ENCODE assay signal across 9 mouse cellular contexts in the genomic region with DNA sequence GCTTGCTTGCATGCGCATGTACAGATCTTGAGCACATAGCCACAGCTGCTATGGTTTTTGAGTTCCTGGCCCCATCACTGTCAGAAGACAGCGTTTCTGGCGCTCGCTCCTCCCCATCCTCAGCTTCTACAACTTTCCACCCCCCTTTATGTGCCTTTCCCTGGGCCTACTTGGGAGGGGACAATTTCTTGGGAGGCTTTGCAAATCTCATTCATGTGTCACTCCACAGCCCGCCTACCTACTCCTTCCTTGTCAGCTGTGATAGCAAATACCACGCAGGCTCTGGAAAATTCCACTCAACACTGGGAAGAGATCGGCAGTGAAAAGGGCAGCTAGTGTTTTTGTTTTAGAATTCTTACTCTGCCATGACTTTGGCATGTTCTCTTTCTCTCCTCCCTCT. TPM values are rescaled to one million over a fixed set of nuclear protein-coding genes. Genes with fewer than 3 reads are reported as not detected.
DNase-seq lines count a peak whose midpoint lies in the region; ATAC-seq and TF ChIP-seq lines count a peak whose summit lies in the region.
"Had no signal": no experiment of that assay in that cellular context is flagged by ENCODE, and none has a peak within 500 bp of the region (broad histone marks: within the 10 kb centered on the region; RNA-seq: fewer than 3 reads in every experiment).

No protein-coding gene starts in this region.

- H3K9me3 ChIP-seq in forebrain, embryonic 12.5 days = no peaks in the 10 kb centered on the region
- no peaks in the 10 kb centered on the region for H3K9me3 ChIP-seq in hindbrain, postnatal 0 days (ENCODE audit: low read length)
- no peaks in the 10 kb centered on the region for H3K9me3 ChIP-seq in midbrain, postnatal 0 days (ENCODE audit: low read length)

- no peak for TF ChIP-seq CTCF in hindbrain, postnatal 0 days (IDR thresholded peaks at IDR 0.05; ENCODE audit: low read depth)
- TF ChIP-seq CTCF in midbrain, postnatal 0 days (IDR thresholded peaks at IDR 0.05) = no peak

- peak overlapping the region; percentile 22 for H3K27ac ChIP-seq in forebrain, embryonic 12.5 days
- H3K27ac ChIP-seq in hindbrain, postnatal 0 days = peak overlapping the region; percentile 74; the same call in 1 of the 2 replicates
- peak overlapping the region; percentile 65 for H3K27ac ChIP-seq in midbrain, postnatal 0 days (ENCODE audit: low read depth, low read length)

- H3K36me3 ChIP-seq in forebrain, embryonic 12.5 days (replicated peaks) = no peaks in the 10 kb centered on the region
- H3K36me3 ChIP-seq in hindbrain, postnatal 0 days (ENCODE audit: insufficient read depth, low read length) = no peaks in the 10 kb centered on the region
- H3K36me3 ChIP-seq in midbrain, postnatal 0 days (ENCODE audit: insufficient read depth, low read length) = no peaks in the 10 kb centered on the region

- no peak overlapping the region for H3K4me2 ChIP-seq in forebrain, embryonic 12.5 days
- H3K4me2 ChIP-seq in hindbrain, postnatal 0 days (ENCODE audit: low read depth, low read length) = no peak overlapping the region
- no peak overlapping the region for H3K4me2 ChIP-seq in midbrain, postnatal 0 days (ENCODE audit: low read depth, low read length, poor library complexity, severe bottlenecking)

- peaks cover 44% of the 10 kb centered on the region for H3K4me1 ChIP-seq in forebrain, embryonic 12.5 days
- H3K4me1 ChIP-seq in hindbrain, postnatal 0 days (ENCODE audit: insufficient read depth, low read length) = peaks cover 19% of the 10 kb centered on the region
- peaks cover 30% of the 10 kb centered on the region for H3K4me1 ChIP-seq in midbrain, postnatal 0 days (ENCODE audit: insufficient read depth, low read length)

- H3K9ac ChIP-seq in forebrain, embryonic 12.5 days = no peak overlapping the region
- H3K9ac ChIP-seq in hindbrain, postnatal 0 days (replicated peaks; ENCODE audit: low read length) = 0 out of 2 replicates have a peak overlapping the region, but pooled peaks have one; percentile 28
- H3K9ac ChIP-seq in midbrain, postnatal 0 days (replicated peaks; ENCODE audit: low read length, poor library complexity, severe bottlenecking) = no peak overlapping the region

- WGBS in forebrain, embryonic 12.5 days = 44% methylated on average over 7 of the region's 7 CpGs
- WGBS in hindbrain, postnatal 0 days = 27% methylated on average over 7 of the region's 7 CpGs
- 16% methylated on average over 7 of the region's 7 CpGs for WGBS in midbrain, postnatal 0 days

- DNase-seq in layer of hippocampus, adult 18-20 months (ENCODE audit: low spot score in 2 of 2) = peak; percentile 79 to 86
- DNase-seq in layer of hippocampus, adult 9-10 months (ENCODE audit: low spot score) = no peak
- peak; percentile 46 for DNase-seq in hindbrain, postnatal 0 days (ENCODE audit: low spot score)
- peak; percentile 36 for DNase-seq in midbrain, postnatal 0 days (ENCODE audit: low spot score)
- DNase-seq in ovary, postnatal 14 days (ENCODE audit: low spot score) = no peak
- DNase-seq in embryo, embryonic 10 days (ENCODE audit: low spot score) = no peak

- no peak for ATAC-seq in forebrain, embryonic 12.5 days (ENCODE audit: low FRiP score)
- ATAC-seq in hindbrain, postnatal 0 days = no peak
- ATAC-seq in midbrain, postnatal 0 days (ENCODE audit: low FRiP score) = no peak
- no peak for ATAC-seq in megakaryocyte-erythroid progenitor cell, adult 5-6 weeks (replicated peaks; ENCODE audit: low FRiP score, low TSS enrichment, poor library complexity, severe bottlenecking)

- no peak overlapping the region for H3K4me3 ChIP-seq in forebrain, embryonic 12.5 days (replicated peaks)
- H3K4me3 ChIP-seq in hindbrain, postnatal 0 days (ENCODE audit: low read length) = no peak overlapping the region
- no peak overlapping the region for H3K4me3 ChIP-seq in midbrain, postnatal 0 days (ENCODE audit: low read depth, low read length)

- H3K27me3 ChIP-seq in forebrain, embryonic 12.5 days = peaks cover 4% of the 10 kb centered on the region
- H3K27me3 ChIP-seq in hindbrain, postnatal 0 days (ENCODE audit: insufficient read depth, low read length) = no peaks in the 10 kb centered on the region
- H3K27me3 ChIP-seq in midbrain, postnatal 0 days (ENCODE audit: insufficient read depth, low read length) = no peaks in the 10 kb centered on the region

RNA-seq across cellular contexts. Expression of a gene that starts 4.2 kb away (rescaled TPM):
- total RNA-seq in layer of hippocampus, adult 18-20 months (2021) = 100 to 1,000 TPM; 370 to 415 TPM
- 52.6 and 53.3 TPM in 2 replicates for polyA plus RNA-seq in forebrain, embryonic 12.5 days (2016; fragmentation: Nextera tagmentation; extraction: Ambion mirVana)
- 106 and 118 TPM in 2 replicates for total RNA-seq in hindbrain, postnatal 0 days (2014; rRNA removed)
- 138 and 139 TPM in 2 replicates for polyA plus RNA-seq in hindbrain, postnatal 0 days (2015; fragmentation: Nextera tagmentation; extraction: Ambion mirVana)
- total RNA-seq in midbrain, postnatal 0 days (2014; rRNA removed) = 155 and 174 TPM in 2 replicates
- 180 and 187 TPM in 2 replicates for polyA plus RNA-seq in midbrain, postnatal 0 days (2015; fragmentation: Nextera tagmentation; extraction: Ambion mirVana)
- total RNA-seq in megakaryocyte-erythroid progenitor cell, adult 5-6 weeks (2014; fragmentation: Nextera tagmentation) = not detected in 2 replicates
- not detected in 2 replicates for total RNA-seq in megakaryocyte-erythroid progenitor cell, adult 5-6 weeks (2017)

RNA-seq across cellular contexts. Expression of a gene that starts 16.4 kb away (rescaled TPM):
- total RNA-seq in layer of hippocampus, adult 18-20 months (2021) = 1,000 to 10,000 TPM; 2,132 to 2,161 TPM
- polyA plus RNA-seq in forebrain, embryonic 12.5 days (2016; fragmentation: Nextera tagmentation; extraction: Ambion mirVana) = 227 and 234 TPM in 2 replicates
- total RNA-seq in hindbrain, postnatal 0 days (2014; rRNA removed) = 1,865 and 2,018 TPM in 2 replicates
- polyA plus RNA-seq in hindbrain, postnatal 0 days (2015; fragmentation: Nextera tagmentation; extraction: Ambion mirVana) = 435 and 441 TPM in 2 replicates
- 1,835 and 1,985 TPM in 2 replicates for total RNA-seq in midbrain, postnatal 0 days (2014; rRNA removed)
- 467 and 471 TPM in 2 replicates for polyA plus RNA-seq in midbrain, postnatal 0 days (2015; fragmentation: Nextera tagmentation; extraction: Ambion mirVana)
- total RNA-seq in megakaryocyte-erythroid progenitor cell, adult 5-6 weeks (2014; fragmentation: Nextera tagmentation) = 291 and 377 TPM in 2 replicates
- 512 and 515 TPM in 2 replicates for total RNA-seq in megakaryocyte-erythroid progenitor cell, adult 5-6 weeks (2017)

RNA-seq across cellular contexts. Expression of a gene that starts 19.2 kb away (rescaled TPM):
- 100 to 1,000 TPM; 118 to 134 TPM for total RNA-seq in layer of hippocampus, adult 18-20 months (2021)
- polyA plus RNA-seq in forebrain, embryonic 12.5 days (2016; fragmentation: Nextera tagmentation; extraction: Ambion mirVana) = 32.3 and 37.0 TPM in 2 replicates
- 22.7 and 24.3 TPM in 2 replicates for total RNA-seq in hindbrain, postnatal 0 days (2014; rRNA removed)
- 40.9 and 41.2 TPM in 2 replicates for polyA plus RNA-seq in hindbrain, postnatal 0 days (2015; fragmentation: Nextera tagmentation; extraction: Ambion mirVana)
- total RNA-seq in midbrain, postnatal 0 days (2014; rRNA removed) = 41.2 and 54.0 TPM in 2 replicates
- polyA plus RNA-seq in midbrain, postnatal 0 days (2015; fragmentation: Nextera tagmentation; extraction: Ambion mirVana) = 64.8 and 65.2 TPM in 2 replicates
- not detected in 2 replicates for total RNA-seq in megakaryocyte-erythroid progenitor cell, adult 5-6 weeks (2014; fragmentation: Nextera tagmentation)
- total RNA-seq in megakaryocyte-erythroid progenitor cell, adult 5-6 weeks (2017) = not detected in 2 replicates
- polyA plus RNA-seq: gonadal fat pad, adult 2 months had no signal

RNA-seq across cellular contexts. Expression of a gene that starts 34.0 kb away (rescaled TPM):
- total RNA-seq in layer of hippocampus, adult 18-20 months (2021) = under 1 TPM in 1 of 2 experiments, not detected in 1; 0.10 TPM
- polyA plus RNA-seq in forebrain, embryonic 12.5 days (2016; fragmentation: Nextera tagmentation; extraction: Ambion mirVana) = 0.24 and 0.51 TPM in 2 replicates
- total RNA-seq in hindbrain, postnatal 0 days (2014; rRNA removed) = 0.18 and 0.21 TPM in 2 replicates
- polyA plus RNA-seq in hindbrain, postnatal 0 days (2015; fragmentation: Nextera tagmentation; extraction: Ambion mirVana) = 0.05 TPM in 2 replicates
- 0.11 and 0.14 TPM in 2 replicates for total RNA-seq in midbrain, postnatal 0 days (2014; rRNA removed)
- 0.11 TPM in 1 of 2 replicates, not detected in the other for polyA plus RNA-seq in midbrain, postnatal 0 days (2015; fragmentation: Nextera tagmentation; extraction: Ambion mirVana)
- not detected in 2 replicates for total RNA-seq in megakaryocyte-erythroid progenitor cell, adult 5-6 weeks (2014; fragmentation: Nextera tagmentation)
- total RNA-seq in megakaryocyte-erythroid progenitor cell, adult 5-6 weeks (2017) = not detected in 2 replicates

RNA-seq across cellular contexts. Expression of a gene that starts 42.6 kb away (rescaled TPM):
- 10 to 100 TPM; 53.4 to 54.0 TPM for total RNA-seq in layer of hippocampus, adult 18-20 months (2021)
- 1.6 and 1.7 TPM in 2 replicates for polyA plus RNA-seq in forebrain, embryonic 12.5 days (2016; fragmentation: Nextera tagmentation; extraction: Ambion mirVana)
- total RNA-seq in hindbrain, postnatal 0 days (2014; rRNA removed) = 36.9 and 41.7 TPM in 2 replicates
- polyA plus RNA-seq in hindbrain, postnatal 0 days (2015; fragmentation: Nextera tagmentation; extraction: Ambion mirVana) = 8.2 and 8.9 TPM in 2 replicates
- 48.8 and 49.0 TPM in 2 replicates for total RNA-seq in midbrain, postnatal 0 days (2014; rRNA removed)
- 9.0 and 9.2 TPM in 2 replicates for polyA plus RNA-seq in midbrain, postnatal 0 days (2015; fragmentation: Nextera tagmentation; extraction: Ambion mirVana)
- total RNA-seq in megakaryocyte-erythroid progenitor cell, adult 5-6 weeks (2014; fragmentation: Nextera tagmentation) = 0.28 and 0.35 TPM in 2 replicates
- not detected in 2 replicates for total RNA-seq in megakaryocyte-erythroid progenitor cell, adult 5-6 weeks (2017)
- polyA plus RNA-seq: gonadal fat pad, adult 2 months had no signal

Comparison
In these comparisons a context has a peak if more than half of its experiments do, and no peak if none do; other contexts are left out.
1. DNase-seq: peak in layer of hippocampus, adult 18-20 months (2 of 2), hindbrain, postnatal 0 days (single experiment) and midbrain, postnatal 0 days (single experiment); none in layer of hippocampus, adult 9-10 months (single experiment), ovary, postnatal 14 days (single experiment) and embryo, embryonic 10 days (single experiment).
2. H3K27ac ChIP-seq: peak in every context shown above with its lines; median percentile 74 in hindbrain, postnatal 0 days; 65 in midbrain, postnatal 0 days; 22 in forebrain, embryonic 12.5 days.
3. RNA of a gene that starts 4.2 kb away (total RNA-seq): 370 to 415 TPM in layer of hippocampus, adult 18-20 months, 155 to 174 TPM in midbrain, postnatal 0 days and 106 to 118 TPM in hindbrain, postnatal 0 days; not detected in megakaryocyte-erythroid progenitor cell, adult 5-6 weeks; every median in the first group is over 100 times any median in the second.
4. RNA of a gene that starts 19.2 kb away (total RNA-seq): 118 to 134 TPM in layer of hippocampus, adult 18-20 months, 41.2 to 54.0 TPM in midbrain, postnatal 0 days and 22.7 to 24.3 TPM in hindbrain, postnatal 0 days; not detected in megakaryocyte-erythroid progenitor cell, adult 5-6 weeks; every median in the first group is over 10 times any median in the second.